Mouse (Mus musculus) small intestine, adult 2 months (tissue): Measurements from ENCODE around the gene Knstrn. TPM values are rescaled to one million over a fixed set of nuclear protein-coding genes. Genes with fewer than 3 reads are reported as not detected.

Source experiments
- H3K27ac ChIP-seq: fragments of 200-500 bp; 2 replicates; pipeline ENCODE4 v1.5.1; 2012; ENCODE audit warnings: low read depth, low read length, control low read depth, inconsistent platforms; ENCODE audit not compliant: insufficient read depth
- H3K27me3 ChIP-seq: fragments of 200-500 bp; 2 replicates; pipeline ENCODE4 v1.6.1; 2012; ENCODE audit warnings: mild to moderate bottlenecking, moderate library complexity, low read length, inconsistent platforms; ENCODE audit not compliant: control insufficient read depth, insufficient read depth
- H3K36me3 ChIP-seq: fragments of 200-500 bp; 2 replicates; pipeline ENCODE4 v1.6.1; 2012; ENCODE audit warnings: mild to moderate bottlenecking, low read length, control low read depth, inconsistent platforms; ENCODE audit not compliant: control insufficient read depth, insufficient read depth
- H3K4me1 ChIP-seq: fragments of 200-500 bp; 2 replicates; pipeline ENCODE4 v1.6.1; 2012; ENCODE audit warnings: low read length, inconsistent platforms, mixed read lengths; ENCODE audit not compliant: control insufficient read depth, insufficient read depth, insufficient read length
- H3K4me3 ChIP-seq: fragments of 200-500 bp; 2 replicates; pipeline ENCODE4 v1.5.1; 2012; ENCODE audit warnings: low read depth, mild to moderate bottlenecking, control low read depth, inconsistent platforms, low read length, moderate library complexity
- CTCF ChIP-seq: fragments of 200-500 bp; IDR thresholded peaks from 2 replicates; pipeline ENCODE4 v1.5.1; 2012; ENCODE audit warnings: low read depth, mild to moderate bottlenecking, control low read depth, inconsistent platforms, low read length, moderate library complexity, mixed read lengths; ENCODE audit not compliant: insufficient replicate concordance, insufficient read length; ENCODE audit errors: extremely low read depth
- POLR2A ChIP-seq: fragments of 200-500 bp; IDR thresholded peaks from 2 replicates; pipeline ENCODE4 v1.6.1; 2012; ENCODE audit warnings: low read depth, mild to moderate bottlenecking, control low read depth, inconsistent platforms, low read length, moderate library complexity
- whole genome bisulfite sequencing: fragments of 180-500 bp; shearing (Covaris S2); methylation state at CpG from one replicate; pipeline ENCODE4 v1.1.7; 2018; 5-methylcytosine and 5-hydroxymethylcytosine counted together
- polyA plus RNA-seq: library from polyadenylated mRNA; depleted of rRNA; stranded (reverse); fragments of >200 nt; gene quantifications from 2 replicates; pipeline ENCODE4 v1.2.3, GENCODE M21; 2012

Gene Knstrn
- polyA plus RNA-seq, 1 experiment = 4.7 TPM

GRCm38 (mm10) chr2:118775396-118775795 lies 38.4 kb upstream of the Knstrn start:
- TF ChIP-seq POLR2A = no peak
- TF ChIP-seq CTCF = no peak
- H3K27ac ChIP-seq = peak overlapping the region; percentile 74
- peaks cover 12% of the 10 kb centered on the region; the same call in 1 of the 2 replicates for H3K36me3 ChIP-seq
- H3K4me3 ChIP-seq = peak overlapping the region; percentile 41
- 19% methylated on average over 1 of the region's 1 CpGs for WGBS
- H3K27me3 ChIP-seq = no peaks in the 10 kb centered on the region
- peaks cover 36% of the 10 kb centered on the region for H3K4me1 ChIP-seq

GRCm38 (mm10) chr2:118775846-118776245 lies 38.0 kb upstream of the Knstrn start:
- TF ChIP-seq POLR2A (no peak), CTCF (no peak)
- no peaks in the 10 kb centered on the region for H3K27me3 ChIP-seq
- H3K4me1 ChIP-seq = peaks cover 35% of the 10 kb centered on the region
- peaks cover 12% of the 10 kb centered on the region; the same call in 1 of the 2 replicates for H3K36me3 ChIP-seq
- peak overlapping the region; percentile 36 for H3K4me3 ChIP-seq
- peak overlapping the region; percentile 82 for H3K27ac ChIP-seq
- 32% methylated on average over 3 of the region's 4 CpGs for WGBS

- Histone ChIP-seq H3K4me1 (peaks cover 31% of the 10 kb centered on the region), H3K27me3 (no peaks in the 10 kb centered on the region), H3K36me3 (peaks cover 12% of the 10 kb centered on the region; the same call in 1 of the 2 replicates), H3K27ac (peak overlapping the region; percentile 82), H3K4me3 (peak overlapping the region; percentile 36)
- 13% methylated on average over 2 of the region's 2 CpGs for WGBS
- no peak for TF ChIP-seq CTCF
- TF ChIP-seq POLR2A = no peak
Observed at GRCm38 (mm10) chr2:118776295-118776694, 37.5 kb upstream of the Knstrn start.

GRCm38 (mm10) chr2:118778418-118778817 lies 35.4 kb upstream of the Knstrn start:
- Histone ChIP-seq H3K4me1 (peaks cover 24% of the 10 kb centered on the region), H3K27me3 (no peaks in the 10 kb centered on the region), H3K4me3 (no peak overlapping the region), H3K27ac (peak overlapping the region; percentile 65), H3K36me3 (peaks cover 12% of the 10 kb centered on the region; the same call in 1 of the 2 replicates)
- WGBS = 38% methylated on average over 4 of the region's 4 CpGs
- TF ChIP-seq POLR2A (no peak), CTCF (no peak)

GRCm38 (mm10) chr2:118779065-118779464 lies 34.7 kb upstream of the Knstrn start:
- peak overlapping the region; percentile 42 for H3K4me3 ChIP-seq
- no peak overlapping the region for H3K27ac ChIP-seq
- H3K36me3 ChIP-seq = peaks cover 12% of the 10 kb centered on the region; the same call in 1 of the 2 replicates
- WGBS = 7% methylated on average over 10 of the region's 10 CpGs
- TF ChIP-seq POLR2A (no peak), CTCF (no peak)
- peaks cover 24% of the 10 kb centered on the region for H3K4me1 ChIP-seq
- no peaks in the 10 kb centered on the region for H3K27me3 ChIP-seq

- H3K36me3 ChIP-seq = peaks cover 11% of the 10 kb centered on the region; the same call in 1 of the 2 replicates
- H3K27ac ChIP-seq = peak within 1 kb of the TSS; percentile 65
- no peaks in the 10 kb centered on the region for H3K27me3 ChIP-seq
- H3K4me1 ChIP-seq = peaks cover 24% of the 10 kb centered on the region
- TF ChIP-seq POLR2A (peak; percentile 47; the same call in 1 of the 2 replicates), CTCF (0 out of 2 replicates have a peak, but pooled peaks have one; percentile 4)
- peak within 1 kb of the TSS; percentile 42 for H3K4me3 ChIP-seq
- WGBS = 10% methylated on average over 39 of the region's 39 CpGs
Observed at GRCm38 (mm10) chr2:118779504-118780480, 34.0 kb upstream of the Knstrn start, which contains the start of gene Disp2. Gene Disp2 (plus strand): TSS chr2:118779719.

GRCm38 (mm10) chr2:118781115-118781514 lies 32.7 kb upstream of the Knstrn start:
- peaks cover 17% of the 10 kb centered on the region for H3K4me1 ChIP-seq
- 79% methylated on average over 1 of the region's 1 CpGs for WGBS
- no peak overlapping the region for H3K27ac ChIP-seq
- H3K4me3 ChIP-seq = no peak overlapping the region
- H3K27me3 ChIP-seq = no peaks in the 10 kb centered on the region
- TF ChIP-seq POLR2A (no peak), CTCF (no peak)
- peaks cover 4% of the 10 kb centered on the region; the same call in 1 of the 2 replicates for H3K36me3 ChIP-seq
